Mouse (Mus musculus) spleen, postnatal 0 days (tissue): ENCODE data around the gene Ifi44. TPM values are rescaled to one million over a fixed set of nuclear protein-coding genes. Genes with fewer than 3 reads are reported as not detected.

Source experiments
- polyA plus RNA-seq: library from polyadenylated mRNA; unstranded; fragments of >200 nt; fragmentation: Nextera tagmentation; extraction: Ambion mirVana; gene quantifications from 2 replicates; pipeline ENCODE4 v1.2.1, GENCODE M21; 2015

Gene Ifi44
- polyA plus RNA-seq: 1.2 and 2.2 TPM in 2 replicates

GRCm38 (mm10) chr3:151749737-151750136, at the start of gene Ifi44:
Gene Ifi44, minus strand, starts transcription at chr3:151749960.

Other genes starting within 250 kb of the Ifi44 start
- gene Ifi44l, start 12.9 kb upstream of the Ifi44 start, polyA plus RNA-seq: not detected in 2 replicates
- 0.45 and 1.2 TPM in 2 replicates for gene Ptgfr, start 87.7 kb upstream of the Ifi44 start, polyA plus RNA-seq